Mouse (Mus musculus): Measurements from ENCODE around the gene Dph7. TPM values are rescaled to one million over a fixed set of nuclear protein-coding genes. Genes with fewer than 3 reads are reported as not detected.

Gene Dph7
- polyA plus RNA-seq, 1 experiment from 2014 or later = 19.3 TPM

DNA sequence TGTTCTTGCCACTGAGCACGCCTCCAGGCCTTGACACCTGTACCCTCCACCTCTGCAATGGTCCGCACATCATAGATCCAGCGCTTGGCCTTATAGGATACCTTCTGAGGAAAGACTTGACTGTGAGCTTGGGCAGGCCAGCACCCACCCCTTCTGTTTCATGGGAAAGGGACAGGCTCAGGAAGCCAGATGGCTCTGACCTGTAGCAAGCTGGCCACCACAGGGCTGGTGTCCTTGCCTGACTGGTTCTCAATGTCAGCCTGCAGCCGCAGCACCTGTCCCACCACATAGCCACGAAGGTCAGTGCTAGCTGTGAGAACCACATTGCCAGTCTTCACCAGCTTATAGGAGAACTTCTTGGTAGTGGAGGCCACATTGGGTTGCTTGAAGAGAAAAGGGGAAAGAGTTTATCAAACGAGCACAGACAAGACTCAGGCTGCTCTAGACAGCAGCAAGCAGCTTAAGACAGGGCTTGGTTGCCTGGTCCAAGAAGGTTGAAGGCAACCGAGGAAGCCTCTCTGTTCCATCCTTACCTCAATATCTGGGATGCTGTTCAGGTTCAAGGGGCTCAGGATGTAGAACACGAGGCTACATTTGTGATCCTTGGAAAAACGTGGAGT is 35.7 kb upstream of the Dph7 start:
- Histone ChIP-seq H3K36me3 (ENCODE audit: control insufficient read depth, insufficient read depth, low read length) (peaks cover 6% of the 10 kb centered on the region; the same call in 1 of the 2 replicates), H3K4me2 (ENCODE audit: low read length) (no peak overlapping the region), H3K9me3 (ENCODE audit: control insufficient read depth, low read length) (no peaks in the 10 kb centered on the region), H3K4me3 (ENCODE audit: control insufficient read depth in 1 of 2, insufficient read depth in 1 of 2, low read depth in 1 of 2, low read length in 2 of 2) (no peak overlapping the region), H3K4me1 (ENCODE audit: control insufficient read depth in 2 of 2, insufficient read depth in 2 of 2, low read length in 2 of 2) (peaks cover 0 to 5% of the 10 kb centered on the region in 2 experiments; a peak in 2 of 4 replicates), H3K27ac (replicated peaks in 1 of 2; ENCODE audit: control insufficient read depth in 1 of 2, insufficient read depth in 1 of 2, low read depth in 2 of 2, low read length in 2 of 2) (no peak overlapping the region), H3K9ac (ENCODE audit: low read length) (no peak overlapping the region), H3K27me3 (ENCODE audit: control insufficient read depth, insufficient read depth, low read length) (no peaks in the 10 kb centered on the region)
- 73% methylated on average over 9 of the region's 9 CpGs for WGBS
- no peak for ATAC-seq (ENCODE audit: insufficient number of reproducible peaks, insufficient read depth, low FRiP score, low read depth)

DNA sequence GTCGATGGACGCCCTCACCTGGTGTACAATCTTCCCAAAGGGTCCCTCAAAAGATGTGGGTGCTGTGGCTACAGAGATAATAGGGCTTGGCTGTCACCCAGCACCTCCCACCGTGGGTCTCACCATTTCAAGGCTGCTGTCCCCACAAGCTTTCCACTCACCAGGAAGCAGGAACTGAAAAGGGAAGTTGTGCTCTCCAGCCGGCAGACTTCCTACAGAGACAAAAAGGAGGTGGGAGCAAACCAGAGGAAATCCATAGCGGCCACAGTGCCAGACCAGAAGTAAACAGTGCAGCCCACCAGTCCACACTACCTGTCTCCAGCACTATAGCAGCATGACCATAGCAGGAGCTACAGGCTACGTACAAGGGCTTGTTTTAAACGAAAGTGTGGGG is 35.2 kb upstream of the Dph7 start:
- no peak overlapping the region for H3K4me3 ChIP-seq (ENCODE audit: control insufficient read depth in 1 of 2, insufficient read depth in 1 of 2, low read depth in 1 of 2, low read length in 2 of 2)
- no peaks in the 10 kb centered on the region for H3K27me3 ChIP-seq (ENCODE audit: control insufficient read depth, insufficient read depth, low read length)
- H3K36me3 ChIP-seq (ENCODE audit: control insufficient read depth, insufficient read depth, low read length) = peaks cover 6% of the 10 kb centered on the region; the same call in 1 of the 2 replicates
- no peak for ATAC-seq (ENCODE audit: insufficient number of reproducible peaks, insufficient read depth, low FRiP score, low read depth)
- H3K4me2 ChIP-seq (ENCODE audit: low read length) = no peak overlapping the region
- no peak overlapping the region for H3K9ac ChIP-seq (ENCODE audit: low read length)
- H3K4me1 ChIP-seq (ENCODE audit: control insufficient read depth in 2 of 2, insufficient read depth in 2 of 2, low read length in 2 of 2) = peaks cover 0 to 5% of the 10 kb centered on the region in 2 experiments; a peak in 2 of 4 replicates
- WGBS = 62% methylated on average over 7 of the region's 7 CpGs
- no peaks in the 10 kb centered on the region for H3K9me3 ChIP-seq (ENCODE audit: control insufficient read depth, low read length)
- H3K27ac ChIP-seq (replicated peaks in 1 of 2; ENCODE audit: control insufficient read depth in 1 of 2, insufficient read depth in 1 of 2, low read depth in 2 of 2, low read length in 2 of 2) = no peak overlapping the region

DNA sequence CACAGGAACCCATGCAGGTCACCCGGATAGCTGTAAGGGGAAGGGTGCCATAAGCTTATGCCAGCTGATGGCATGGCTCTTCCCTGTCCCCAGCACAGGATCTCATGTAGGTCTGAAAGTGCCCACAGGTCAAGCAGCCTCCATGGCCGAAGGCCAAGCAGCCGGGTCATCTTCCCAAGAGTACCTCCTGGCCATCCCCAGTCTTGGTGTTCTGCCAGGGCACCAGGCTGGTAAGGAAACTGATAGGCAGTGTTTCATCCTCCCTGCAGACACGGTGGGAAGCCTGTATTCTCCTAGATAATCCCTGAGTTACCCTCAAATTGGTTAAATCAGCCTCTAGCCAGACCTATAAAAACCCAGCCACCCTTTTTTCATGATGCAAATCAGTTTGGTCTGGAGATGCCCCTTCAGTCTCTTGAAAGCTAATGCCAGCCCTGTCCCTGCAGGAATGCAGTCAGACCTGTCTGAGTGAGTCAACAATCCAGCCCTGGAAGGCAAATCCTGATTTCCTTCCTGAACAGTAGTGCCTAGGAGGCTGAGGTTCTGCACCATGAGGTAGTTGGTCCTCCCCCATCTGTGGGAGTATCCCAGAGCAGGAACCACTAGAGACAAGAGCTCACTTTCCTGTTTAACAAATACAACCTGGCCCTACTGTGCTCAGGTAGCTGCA is 34.3 kb upstream of the Dph7 start:
- no peaks in the 10 kb centered on the region for H3K27me3 ChIP-seq (ENCODE audit: control insufficient read depth, insufficient read depth, low read length)
- H3K4me3 ChIP-seq (ENCODE audit: control insufficient read depth in 1 of 2, insufficient read depth in 1 of 2, low read depth in 1 of 2, low read length in 2 of 2) = no peak overlapping the region
- H3K4me1 ChIP-seq (ENCODE audit: control insufficient read depth in 2 of 2, insufficient read depth in 2 of 2, low read length in 2 of 2) = peaks cover 0 to 5% of the 10 kb centered on the region in 2 experiments; a peak in 2 of 4 replicates
- H3K9ac ChIP-seq (ENCODE audit: low read length) = no peak overlapping the region
- peaks cover 6% of the 10 kb centered on the region; the same call in 1 of the 2 replicates for H3K36me3 ChIP-seq (ENCODE audit: control insufficient read depth, insufficient read depth, low read length)
- no peak overlapping the region; a peak in 1 of 4 replicates for H3K27ac ChIP-seq (replicated peaks in 1 of 2; ENCODE audit: control insufficient read depth in 1 of 2, insufficient read depth in 1 of 2, low read depth in 2 of 2, low read length in 2 of 2)
- WGBS = 62% methylated on average over 4 of the region's 4 CpGs
- no peak overlapping the region for H3K4me2 ChIP-seq (ENCODE audit: low read length)
- H3K9me3 ChIP-seq (ENCODE audit: control insufficient read depth, low read length) = no peaks in the 10 kb centered on the region
- no peak for ATAC-seq (ENCODE audit: insufficient number of reproducible peaks, insufficient read depth, low FRiP score, low read depth)

DNA sequence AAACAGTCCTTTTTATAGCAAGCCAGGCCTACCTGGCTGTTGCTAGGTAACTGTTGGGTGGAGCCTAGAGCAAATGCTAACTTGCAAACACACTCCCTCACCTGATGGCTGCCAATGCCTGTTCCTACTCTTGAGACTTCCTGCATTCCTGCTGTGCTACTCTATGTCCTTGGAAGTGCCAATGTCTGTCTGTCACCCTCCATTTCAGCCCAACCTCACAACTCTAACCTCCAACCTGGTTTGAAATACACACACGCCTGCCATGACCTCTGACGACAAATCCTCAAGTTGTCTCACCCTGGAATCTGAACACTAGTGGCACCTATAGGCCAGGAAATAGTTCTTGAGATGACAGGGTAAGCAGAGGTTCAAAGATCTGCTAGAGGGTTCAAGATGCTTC is 33.1 kb upstream of the Dph7 start:
- no peaks in the 10 kb centered on the region for H3K27me3 ChIP-seq (ENCODE audit: control insufficient read depth, insufficient read depth, low read length)
- H3K4me2 ChIP-seq (ENCODE audit: low read length) = no peak overlapping the region
- no peak overlapping the region for H3K9ac ChIP-seq (ENCODE audit: low read length)
- ATAC-seq (ENCODE audit: insufficient number of reproducible peaks, insufficient read depth, low FRiP score, low read depth) = no peak
- H3K27ac ChIP-seq (replicated peaks in 1 of 2; ENCODE audit: control insufficient read depth in 1 of 2, insufficient read depth in 1 of 2, low read depth in 2 of 2, low read length in 2 of 2) = no peak overlapping the region
- peaks cover 6% of the 10 kb centered on the region; the same call in 1 of the 2 replicates for H3K36me3 ChIP-seq (ENCODE audit: control insufficient read depth, insufficient read depth, low read length)
- no peaks in the 10 kb centered on the region for H3K9me3 ChIP-seq (ENCODE audit: control insufficient read depth, low read length)
- peaks cover 0 to 6% of the 10 kb centered on the region in 2 experiments; a peak in 3 of 4 replicates for H3K4me1 ChIP-seq (ENCODE audit: control insufficient read depth in 2 of 2, insufficient read depth in 2 of 2, low read length in 2 of 2)
- WGBS = 52% methylated on average over 2 of the region's 2 CpGs
- H3K4me3 ChIP-seq (ENCODE audit: control insufficient read depth in 1 of 2, insufficient read depth in 1 of 2, low read depth in 1 of 2, low read length in 2 of 2) = no peak overlapping the region

DNA sequence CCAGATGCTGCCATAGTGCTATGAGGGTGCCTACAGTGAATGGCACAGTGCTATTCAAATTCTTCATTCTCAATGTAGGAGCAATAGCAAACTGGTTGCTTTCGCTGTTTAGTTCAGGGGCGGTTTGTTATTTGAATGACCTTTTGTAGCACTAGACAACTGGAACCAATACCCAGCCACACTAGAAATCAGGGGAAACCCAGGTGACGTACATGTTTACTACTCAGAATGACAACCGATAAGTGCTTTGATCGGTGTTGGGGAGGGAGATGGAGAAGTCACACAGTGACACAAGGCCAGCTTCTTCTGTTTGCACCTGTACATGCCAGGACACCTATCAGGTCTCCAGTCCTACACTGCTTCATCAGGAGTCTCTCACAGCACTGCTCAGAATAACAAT is 32.6 kb upstream of the Dph7 start:
- WGBS = 86% methylated on average over 5 of the region's 5 CpGs
- Histone ChIP-seq H3K9ac (ENCODE audit: low read length) (no peak overlapping the region), H3K27ac (replicated peaks in 1 of 2; ENCODE audit: control insufficient read depth in 1 of 2, insufficient read depth in 1 of 2, low read depth in 2 of 2, low read length in 2 of 2) (no peak overlapping the region), H3K4me2 (ENCODE audit: low read length) (no peak overlapping the region), H3K4me1 (ENCODE audit: control insufficient read depth in 2 of 2, insufficient read depth in 2 of 2, low read length in 2 of 2) (peaks cover 0 to 11% of the 10 kb centered on the region in 2 experiments; a peak in 3 of 4 replicates), H3K9me3 (ENCODE audit: control insufficient read depth, low read length) (no peaks in the 10 kb centered on the region), H3K4me3 (ENCODE audit: control insufficient read depth in 1 of 2, insufficient read depth in 1 of 2, low read depth in 1 of 2, low read length in 2 of 2) (no peak overlapping the region), H3K27me3 (ENCODE audit: control insufficient read depth, insufficient read depth, low read length) (no peaks in the 10 kb centered on the region), H3K36me3 (ENCODE audit: control insufficient read depth, insufficient read depth, low read length) (peaks cover 6% of the 10 kb centered on the region; the same call in 1 of the 2 replicates)
- no peak for ATAC-seq (ENCODE audit: insufficient number of reproducible peaks, insufficient read depth, low FRiP score, low read depth)

DNA sequence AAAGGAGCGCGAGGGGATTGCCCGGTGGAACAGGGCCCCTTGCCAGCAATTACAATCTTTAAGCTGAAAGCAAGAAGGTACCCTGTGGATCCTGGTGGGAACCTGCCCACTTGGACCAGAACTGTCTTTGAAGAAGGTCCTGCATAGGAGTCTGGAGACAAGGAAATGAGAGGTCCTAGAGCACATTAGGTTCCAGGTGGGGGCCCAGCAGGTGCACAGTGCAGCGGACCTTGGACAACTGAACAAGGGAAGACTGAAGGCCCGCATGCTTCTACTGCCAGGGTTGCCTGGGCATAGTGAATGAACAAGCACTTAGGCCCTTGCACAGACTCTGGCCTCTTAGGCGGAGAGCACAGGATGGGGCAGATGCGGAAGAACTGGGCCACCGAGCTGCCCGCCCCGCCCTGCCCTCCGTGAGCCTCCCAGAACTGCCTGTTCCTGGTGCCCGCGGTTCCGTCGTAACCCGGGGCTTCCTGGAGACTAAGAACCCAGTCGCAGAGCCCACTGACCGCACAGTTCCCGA is 27.7 kb upstream of the Dph7 start:
- H3K36me3 ChIP-seq (ENCODE audit: control insufficient read depth, insufficient read depth, low read length) = no peaks in the 10 kb centered on the region
- no peak overlapping the region; a peak in 1 of 4 replicates for H3K27ac ChIP-seq (replicated peaks in 1 of 2; ENCODE audit: control insufficient read depth in 1 of 2, insufficient read depth in 1 of 2, low read depth in 2 of 2, low read length in 2 of 2)
- H3K4me2 ChIP-seq (ENCODE audit: low read length) = peak overlapping the region; percentile 99
- no peaks in the 10 kb centered on the region for H3K27me3 ChIP-seq (ENCODE audit: control insufficient read depth, insufficient read depth, low read length)
- 7% methylated on average over 19 of the region's 19 CpGs for WGBS
- ATAC-seq (ENCODE audit: insufficient number of reproducible peaks, insufficient read depth, low FRiP score, low read depth) = peak; percentile 45
- no peaks in the 10 kb centered on the region for H3K9me3 ChIP-seq (ENCODE audit: control insufficient read depth, low read length)
- H3K4me3 ChIP-seq (ENCODE audit: control insufficient read depth in 1 of 2, insufficient read depth in 1 of 2, low read depth in 1 of 2, low read length in 2 of 2) = peak overlapping the region; percentile 51 to 77
- peak overlapping the region; percentile 84 for H3K9ac ChIP-seq (ENCODE audit: low read length)
- peaks cover 0 to 7% of the 10 kb centered on the region in 2 experiments; a peak in 2 of 4 replicates for H3K4me1 ChIP-seq (ENCODE audit: control insufficient read depth in 2 of 2, insufficient read depth in 2 of 2, low read length in 2 of 2)

DNA sequence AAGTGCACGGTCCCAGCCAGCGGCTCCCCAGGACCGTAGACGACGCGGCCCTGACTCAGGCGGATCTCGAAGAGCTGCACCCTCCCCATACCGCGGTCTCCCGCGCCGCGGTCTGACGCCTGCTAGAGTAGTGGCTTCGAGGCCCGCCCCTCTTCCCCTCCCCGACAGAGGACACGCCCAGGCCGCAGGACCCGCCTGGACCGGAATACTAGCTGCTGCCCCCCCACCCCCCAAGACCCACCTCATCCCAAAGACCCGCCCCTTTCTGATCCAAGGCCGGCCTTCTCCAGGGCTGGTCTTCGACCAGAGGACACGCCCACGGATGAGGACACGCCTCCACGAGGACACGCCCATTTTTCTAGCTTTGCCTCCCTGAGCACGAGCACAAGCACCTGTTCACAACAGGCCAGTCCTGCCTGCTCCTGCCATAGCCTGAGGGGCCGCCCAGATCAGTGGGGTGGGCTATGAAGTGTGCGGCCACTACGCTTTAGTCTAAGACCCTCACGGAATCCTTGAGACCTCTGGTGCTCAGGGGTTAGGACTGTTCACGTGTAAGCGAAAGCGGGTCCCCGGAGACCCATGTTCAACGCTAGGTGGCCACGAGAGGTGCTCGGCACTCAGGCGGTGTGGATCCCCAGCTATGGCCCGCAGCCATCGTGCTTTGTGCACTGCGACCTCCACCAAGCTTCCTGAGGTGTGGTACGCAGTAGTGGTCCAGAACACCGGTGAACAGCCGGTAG is 27.0 kb upstream of the Dph7 start, which contains the start of gene Arrdc1:
TSS of gene Arrdc1 (minus strand) at position 196 of the 740 bp plus-strand sequence.
- no peaks in the 10 kb centered on the region for H3K27me3 ChIP-seq (ENCODE audit: control insufficient read depth, insufficient read depth, low read length)
- H3K36me3 ChIP-seq (ENCODE audit: control insufficient read depth, insufficient read depth, low read length) = no peaks in the 10 kb centered on the region
- peak within 1 kb of the TSS in 1 of 2 experiments; percentile 28; a peak in 2 of 4 replicates for H3K27ac ChIP-seq (replicated peaks in 1 of 2; ENCODE audit: control insufficient read depth in 1 of 2, insufficient read depth in 1 of 2, low read depth in 2 of 2, low read length in 2 of 2)
- ATAC-seq (ENCODE audit: insufficient number of reproducible peaks, insufficient read depth, low FRiP score, low read depth) = peak; percentile 94
- H3K4me1 ChIP-seq (ENCODE audit: control insufficient read depth in 2 of 2, insufficient read depth in 2 of 2, low read length in 2 of 2) = peaks cover 0 to 7% of the 10 kb centered on the region in 2 experiments; a peak in 2 of 4 replicates
- peak within 1 kb of the TSS; percentile 51 to 77 for H3K4me3 ChIP-seq (ENCODE audit: control insufficient read depth in 1 of 2, insufficient read depth in 1 of 2, low read depth in 1 of 2, low read length in 2 of 2)
- H3K9me3 ChIP-seq (ENCODE audit: control insufficient read depth, low read length) = no peaks in the 10 kb centered on the region
- H3K4me2 ChIP-seq (ENCODE audit: low read length) = peak within 1 kb of the TSS; percentile 99
- WGBS = under 1% methylated on average over 46 of the region's 49 CpGs
- H3K9ac ChIP-seq (ENCODE audit: low read length) = peak within 1 kb of the TSS; percentile 84

Data from heart, embryonic 14.5 days (tissue).